Mouse (Mus musculus) ES-Bruce4 (cell line): ENCODE measurements at regions not wholly inside any gene's neighbourhood (a gene's known extent, or its start where the extent isn't known, plus 50 kb on each side); places are given as distances from the start of the nearest gene placed in this dataset.

Experiments
- CTCF ChIP-seq: IDR thresholded peaks from one replicate; pipeline ENCODE4 v1.8.1; 2011; ENCODE audit warnings: low read depth, low read length
- EP300 ChIP-seq: IDR thresholded peaks from 2 replicates; pipeline ENCODE4 v1.6.1; 2011; ENCODE audit warnings: low read depth, low read length; ENCODE audit not compliant: insufficient read depth
- POLR2A ChIP-seq: IDR thresholded peaks from one replicate; pipeline ENCODE4 v1.8.1; 2011; ENCODE audit warnings: low read length; ENCODE audit not compliant: insufficient read depth

DNA sequence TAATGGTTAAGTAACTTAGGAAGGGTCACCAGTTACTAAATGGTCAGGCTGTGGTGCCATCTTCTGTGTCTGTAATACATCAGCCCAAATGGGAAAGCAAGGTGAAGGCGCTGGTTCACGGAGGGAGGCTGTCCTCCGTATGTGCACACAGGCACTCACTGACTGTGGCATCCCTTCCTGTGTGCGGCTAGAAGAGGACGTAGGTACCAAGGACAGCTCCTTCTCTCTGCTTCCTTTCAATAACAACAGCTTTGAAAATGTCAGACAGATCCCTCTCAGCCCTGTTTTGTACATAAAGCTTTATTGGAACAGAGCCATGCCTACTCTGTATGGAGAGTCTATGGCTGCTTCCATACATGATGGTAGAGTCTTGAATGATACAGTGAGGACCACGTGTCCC, 57.7 kb upstream of the Nfasc start:
- TF ChIP-seq EP300 (no peak), POLR2A (no peak), CTCF (no peak)
